12 mouse cellular contexts compared by ENCODE assay signal in the genomic region with DNA sequence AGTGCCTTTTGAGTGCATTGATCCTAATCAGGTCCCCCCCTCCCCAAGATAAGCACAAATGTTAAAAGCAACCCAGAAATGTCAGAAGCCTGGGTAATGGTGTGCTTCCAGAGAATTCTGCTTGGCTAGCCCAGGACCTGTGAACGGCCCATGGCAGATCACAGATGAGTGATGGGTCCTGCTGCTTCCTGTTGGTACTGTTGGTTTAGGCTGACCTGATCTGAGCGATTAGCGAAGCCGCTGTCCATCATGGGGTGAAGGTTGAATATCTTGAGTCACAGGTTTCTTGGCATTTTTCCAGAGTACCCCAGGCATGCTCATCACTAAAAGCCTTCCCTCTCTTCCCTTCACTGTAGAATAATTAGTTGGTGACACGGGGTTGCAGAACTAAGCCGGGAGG.
"Had no signal": no experiment of that assay in that cellular context is flagged by ENCODE, and none has a peak within 500 bp of the region (broad histone marks: within the 10 kb centered on the region; RNA-seq: fewer than 3 reads in every experiment).

No protein-coding gene starts in this region.

- H3K9ac ChIP-seq: limb, embryonic 13.5 days; liver, embryonic 14.5 days; midbrain, embryonic 13.5 days; neural tube, embryonic 12.5 days had no signal

- H3K36me3 ChIP-seq: limb, embryonic 13.5 days; midbrain, embryonic 13.5 days; neural tube, embryonic 12.5 days had no signal

- ATAC-seq: midbrain, embryonic 13.5 days had no signal

- H3K4me3 ChIP-seq: limb, embryonic 13.5 days; midbrain, embryonic 13.5 days; neural tube, embryonic 12.5 days had no signal

- H3K27ac ChIP-seq: kidney, postnatal 0 days; limb, embryonic 13.5 days; liver, embryonic 14.5 days; midbrain, embryonic 13.5 days; neural tube, embryonic 12.5 days; stomach, postnatal 0 days had no signal

- H3K27me3 ChIP-seq: limb, embryonic 13.5 days; midbrain, embryonic 13.5 days; neural tube, embryonic 12.5 days had no signal

- H3K9me3 ChIP-seq: limb, embryonic 13.5 days; midbrain, embryonic 13.5 days; neural tube, embryonic 12.5 days had no signal

- DNase-seq: kidney, postnatal 36 days; layer of hippocampus, adult 9-11 months; left cerebral cortex, postnatal 4 days; lung, adult 18-20 months; lung, postnatal 36 days; thymus, postnatal 4 days had no signal

- H3K4me2 ChIP-seq: limb, embryonic 13.5 days; midbrain, embryonic 13.5 days; neural tube, embryonic 12.5 days had no signal
